Mouse (Mus musculus): ENCODE measurements around the gene Pcdh10. TPM values are rescaled to one million over a fixed set of nuclear protein-coding genes. Genes with fewer than 3 reads are reported as not detected.

Pcdh10 gene
- total RNA-seq (2017) = not detected in 3 replicates

GRCm38 (mm10) chr3:45378145-45378544 lies at the start of gene Pcdh10:
Gene Pcdh10, plus strand, starts transcription at chr3:45378398.
- no peak for ATAC-seq (replicated peaks; ENCODE audit: insufficient number of reproducible peaks, low FRiP score, low TSS enrichment, poor library complexity, severe bottlenecking)

GRCm38 (mm10) chr3:45355919-45356318 lies 22.3 kb upstream of the Pcdh10 start:
- ATAC-seq (replicated peaks; ENCODE audit: insufficient number of reproducible peaks, low FRiP score, low TSS enrichment, poor library complexity, severe bottlenecking) = no peak

GRCm38 (mm10) chr3:45368952-45369351 lies 9.2 kb upstream of the Pcdh10 start:
- no peak for ATAC-seq (replicated peaks; ENCODE audit: insufficient number of reproducible peaks, low FRiP score, low TSS enrichment, poor library complexity, severe bottlenecking)

- no peak for ATAC-seq (replicated peaks; ENCODE audit: insufficient number of reproducible peaks, low FRiP score, low TSS enrichment, poor library complexity, severe bottlenecking)
Measured at GRCm38 (mm10) chr3:45375761-45376500, 2.3 kb upstream of the Pcdh10 start.

- ATAC-seq (replicated peaks; ENCODE audit: insufficient number of reproducible peaks, low FRiP score, low TSS enrichment, poor library complexity, severe bottlenecking) = no peak
Measured at GRCm38 (mm10) chr3:45376501-45377390, 1.5 kb upstream of the Pcdh10 start.

- no peak for ATAC-seq (replicated peaks; ENCODE audit: insufficient number of reproducible peaks, low FRiP score, low TSS enrichment, poor library complexity, severe bottlenecking)
Measured at GRCm38 (mm10) chr3:45377391-45377998, 703 bp upstream of the Pcdh10 start.

- ATAC-seq (replicated peaks; ENCODE audit: insufficient number of reproducible peaks, low FRiP score, low TSS enrichment, poor library complexity, severe bottlenecking) = no peak
Measured at GRCm38 (mm10) chr3:45379541-45379971, 1.4 kb downstream of the Pcdh10 start.

- no peak; the same call in 1 of the 2 replicates for ATAC-seq (replicated peaks; ENCODE audit: insufficient number of reproducible peaks, low FRiP score, low TSS enrichment, poor library complexity, severe bottlenecking)
Measured at GRCm38 (mm10) chr3:45379972-45380761, 2.0 kb downstream of the Pcdh10 start.

- no peak for ATAC-seq (replicated peaks; ENCODE audit: insufficient number of reproducible peaks, low FRiP score, low TSS enrichment, poor library complexity, severe bottlenecking)
Measured at GRCm38 (mm10) chr3:45380811-45381761, 2.9 kb downstream of the Pcdh10 start.

- ATAC-seq (replicated peaks; ENCODE audit: insufficient number of reproducible peaks, low FRiP score, low TSS enrichment, poor library complexity, severe bottlenecking) = no peak
Measured at GRCm38 (mm10) chr3:45382032-45382755, 4.0 kb downstream of the Pcdh10 start.

GRCm38 (mm10) chr3:45383831-45384230 lies 5.6 kb downstream of the Pcdh10 start:
- no peak for ATAC-seq (replicated peaks; ENCODE audit: insufficient number of reproducible peaks, low FRiP score, low TSS enrichment, poor library complexity, severe bottlenecking)

GRCm38 (mm10) chr3:45385028-45385427 lies 6.8 kb downstream of the Pcdh10 start:
- no peak for ATAC-seq (replicated peaks; ENCODE audit: insufficient number of reproducible peaks, low FRiP score, low TSS enrichment, poor library complexity, severe bottlenecking)

- ATAC-seq (replicated peaks; ENCODE audit: insufficient number of reproducible peaks, low FRiP score, low TSS enrichment, poor library complexity, severe bottlenecking) = no peak
Measured at GRCm38 (mm10) chr3:45385451-45385850, 7.3 kb downstream of the Pcdh10 start.

- no peak for ATAC-seq (replicated peaks; ENCODE audit: insufficient number of reproducible peaks, low FRiP score, low TSS enrichment, poor library complexity, severe bottlenecking)
Measured at GRCm38 (mm10) chr3:45386512-45386911, 8.3 kb downstream of the Pcdh10 start.

GRCm38 (mm10) chr3:45397101-45397500 lies 18.9 kb downstream of the Pcdh10 start:
- no peak for ATAC-seq (replicated peaks; ENCODE audit: insufficient number of reproducible peaks, low FRiP score, low TSS enrichment, poor library complexity, severe bottlenecking)

- no peak for ATAC-seq (replicated peaks; ENCODE audit: insufficient number of reproducible peaks, low FRiP score, low TSS enrichment, poor library complexity, severe bottlenecking)
Measured at GRCm38 (mm10) chr3:45403239-45403638, 25.0 kb downstream of the Pcdh10 start.

- no peak for ATAC-seq (replicated peaks; ENCODE audit: insufficient number of reproducible peaks, low FRiP score, low TSS enrichment, poor library complexity, severe bottlenecking)
Measured at GRCm38 (mm10) chr3:45431691-45432090, 53.5 kb downstream of the Pcdh10 start.
